Mouse (Mus musculus): Measurements from ENCODE around the gene Adipoq. TPM values are rescaled to one million over a fixed set of nuclear protein-coding genes. Genes with fewer than 3 reads are reported as not detected.

The Adipoq gene
- polyA plus RNA-seq, 2 experiments: not detected

DNA sequence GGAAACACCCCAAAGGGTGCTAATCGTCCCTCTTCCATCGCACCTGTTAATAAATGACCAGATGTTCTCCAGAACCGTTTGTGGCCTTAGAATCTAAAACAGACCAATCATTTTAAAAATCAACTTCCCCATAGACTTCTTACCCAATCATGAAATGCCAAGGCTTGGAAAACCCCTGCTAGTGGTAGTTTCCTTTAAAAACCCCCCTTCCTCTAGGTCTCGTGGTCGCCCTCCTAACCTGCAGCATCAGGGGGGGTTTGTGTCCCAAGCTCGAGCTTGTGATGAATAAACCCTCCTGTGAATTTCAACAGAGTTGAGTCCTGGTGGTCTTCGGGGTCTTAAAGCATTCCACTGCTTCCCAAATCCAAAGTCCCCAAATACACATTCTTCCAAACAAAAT is 41.6 kb downstream of the Adipoq start:
- 59% methylated on average over 7 of the region's 7 CpGs for WGBS (ENCODE audit: insufficient replicate concordance)
- DNase-seq (ENCODE audit: low read depth in 3 of 3, low spot score in 3 of 3): no peak
- TF ChIP-seq CTCF (IDR thresholded peaks at IDR 0.05; ENCODE audit: low read depth) (no peak), EP300 (IDR thresholded peaks at IDR 0.05; ENCODE audit: low read depth) (no peak)

DNA sequence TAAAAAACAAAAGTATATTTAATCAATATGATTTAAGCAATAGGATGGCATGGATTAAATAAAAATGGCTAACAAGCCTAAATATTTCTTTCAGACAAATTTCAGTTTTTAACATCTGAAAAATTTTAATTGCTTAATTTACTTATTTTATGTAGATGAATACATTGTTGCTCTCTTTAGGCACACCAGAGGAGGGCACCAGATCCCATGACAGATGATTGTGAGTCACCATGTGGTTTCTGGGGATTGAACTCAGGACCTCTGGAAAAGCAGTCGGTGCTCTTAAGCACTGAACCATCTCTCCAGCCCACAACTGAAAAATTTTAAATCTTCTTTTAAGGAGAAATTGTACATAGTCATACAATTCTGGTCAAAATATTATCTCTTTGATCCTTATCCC is 43.3 kb downstream of the Adipoq start:
- Histone ChIP-seq H3K36me3 (replicated peaks; ENCODE audit: control insufficient read depth, insufficient read depth, low read depth) (no peaks in the 10 kb centered on the region), H3K9me3 (ENCODE audit: control insufficient read depth, low read length) (no peaks in the 10 kb centered on the region), H3K27ac (no peak overlapping the region), H3K9ac (replicated peaks) (no peak overlapping the region), H3K4me3 (ENCODE audit: insufficient read depth in 1 of 2, low read depth in 2 of 2, low read length in 2 of 2) (no peak overlapping the region), H3K4me1 (replicated peaks; ENCODE audit: control insufficient read depth in 2 of 2, insufficient read depth in 2 of 2, low read length in 1 of 2) (no peaks in the 10 kb centered on the region), H3K27me3 (ENCODE audit: control insufficient read depth, insufficient read depth, low read length) (no peaks in the 10 kb centered on the region), H3K4me2 (ENCODE audit: low read depth) (no peak overlapping the region)
- ATAC-seq (ENCODE audit: insufficient read depth) (no peak), DNase-seq (ENCODE audit: low read depth in 3 of 3, low spot score in 3 of 3) (no peak)
- TF ChIP-seq EP300 (IDR thresholded peaks at IDR 0.05; ENCODE audit: low read depth) (no peak), CTCF (IDR thresholded peaks at IDR 0.05; ENCODE audit: low read depth) (no peak)
- 54% methylated on average over 1 of the region's 1 CpGs for WGBS (ENCODE audit: insufficient replicate concordance)

More for the DNA sequence above, 41.6 kb downstream of the Adipoq start:
- H3K4me2 ChIP-seq (ENCODE audit: low read depth): no peak overlapping the region
- H3K36me3 ChIP-seq (replicated peaks; ENCODE audit: control insufficient read depth, insufficient read depth, low read depth): no peaks in the 10 kb centered on the region
- H3K9ac ChIP-seq (replicated peaks): no peak overlapping the region
- H3K27ac ChIP-seq: no peak overlapping the region
- H3K4me3 ChIP-seq (ENCODE audit: insufficient read depth in 1 of 2, low read depth in 2 of 2, low read length in 2 of 2): no peak overlapping the region
- H3K27me3 ChIP-seq (ENCODE audit: control insufficient read depth, insufficient read depth, low read length): no peaks in the 10 kb centered on the region
- ATAC-seq (ENCODE audit: insufficient read depth): no peak
- H3K9me3 ChIP-seq (ENCODE audit: control insufficient read depth, low read length): no peaks in the 10 kb centered on the region
- no peaks in the 10 kb centered on the region for H3K4me1 ChIP-seq (replicated peaks; ENCODE audit: control insufficient read depth in 2 of 2, insufficient read depth in 2 of 2, low read length in 1 of 2)

DNA sequence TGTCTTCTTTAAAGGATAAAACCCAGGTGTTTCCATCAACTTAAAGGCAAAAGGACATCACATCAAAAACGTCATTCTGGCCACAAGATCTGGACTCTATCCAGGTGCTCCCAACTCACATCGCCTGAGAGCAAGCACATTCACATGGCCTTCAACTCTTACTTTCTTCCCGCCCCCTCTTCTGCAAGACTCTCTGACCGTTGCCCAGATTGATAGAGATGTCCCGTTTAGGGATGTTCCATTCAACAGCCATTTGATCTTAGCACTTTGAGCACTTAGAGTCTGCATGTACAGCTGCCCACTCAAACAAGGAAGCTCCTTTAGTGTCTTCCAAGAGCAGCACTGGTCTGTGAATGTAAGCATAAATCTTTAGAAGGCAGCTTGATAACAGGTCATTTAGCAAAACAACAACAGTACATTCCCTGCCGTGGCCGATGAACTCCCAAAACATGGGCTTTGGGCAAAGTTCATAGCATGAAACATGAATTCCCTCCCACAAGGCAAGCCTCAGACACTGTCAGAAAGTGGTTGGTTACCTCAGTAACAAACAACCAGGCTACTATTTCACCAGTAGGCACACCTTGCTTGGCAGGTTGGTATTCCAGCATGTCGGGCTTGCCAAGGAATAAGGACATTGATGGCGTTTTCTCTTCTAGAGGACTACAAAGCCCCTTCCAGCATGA is 45.4 kb downstream of the Adipoq start:
- TF ChIP-seq CTCF (IDR thresholded peaks at IDR 0.05; ENCODE audit: low read depth) (no peak), EP300 (IDR thresholded peaks at IDR 0.05; ENCODE audit: low read depth) (no peak)
- Histone ChIP-seq H3K27me3 (ENCODE audit: control insufficient read depth, insufficient read depth, low read length) (no peaks in the 10 kb centered on the region), H3K4me2 (ENCODE audit: low read depth) (no peak overlapping the region), H3K27ac (no peak overlapping the region), H3K9ac (replicated peaks) (no peak overlapping the region), H3K4me3 (ENCODE audit: insufficient read depth in 1 of 2, low read depth in 2 of 2, low read length in 2 of 2) (no peak overlapping the region), H3K9me3 (ENCODE audit: control insufficient read depth, low read length) (no peaks in the 10 kb centered on the region), H3K4me1 (replicated peaks; ENCODE audit: control insufficient read depth in 2 of 2, insufficient read depth in 2 of 2, low read length in 1 of 2) (no peaks in the 10 kb centered on the region), H3K36me3 (replicated peaks; ENCODE audit: control insufficient read depth, insufficient read depth, low read depth) (no peaks in the 10 kb centered on the region)
- DNase-seq (ENCODE audit: low read depth in 3 of 3, low spot score in 3 of 3) (no peak), ATAC-seq (ENCODE audit: insufficient read depth) (no peak)
- 60% methylated on average over 9 of the region's 9 CpGs for WGBS (ENCODE audit: insufficient replicate concordance)

DNA sequence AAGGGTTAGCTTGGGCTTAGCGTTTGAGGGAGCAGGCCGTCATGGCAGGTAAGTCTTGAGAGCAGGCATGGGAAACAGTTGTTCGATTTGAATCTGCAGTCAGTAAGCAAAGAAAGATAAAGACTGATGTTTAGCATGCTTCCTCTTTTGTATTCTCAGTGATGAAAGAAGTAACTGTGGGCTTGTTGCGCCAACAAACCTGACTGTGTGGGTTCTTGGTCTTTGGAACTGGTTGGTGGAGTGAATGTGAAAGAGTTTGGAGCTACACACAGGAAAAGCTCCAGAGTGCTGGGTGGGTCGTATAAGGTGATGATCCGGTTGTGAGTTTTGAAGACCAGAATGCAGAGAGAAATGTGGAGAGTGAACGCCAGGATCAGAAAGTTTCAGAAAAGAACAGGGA is 49.3 kb downstream of the Adipoq start:
- H3K4me1 ChIP-seq (replicated peaks; ENCODE audit: control insufficient read depth in 2 of 2, insufficient read depth in 2 of 2, low read length in 1 of 2): no peaks in the 10 kb centered on the region
- no peak overlapping the region for H3K4me2 ChIP-seq (ENCODE audit: low read depth)
- H3K9me3 ChIP-seq (ENCODE audit: control insufficient read depth, low read length): no peaks in the 10 kb centered on the region
- no peak overlapping the region for H3K27ac ChIP-seq
- H3K27me3 ChIP-seq (ENCODE audit: control insufficient read depth, insufficient read depth, low read length): no peaks in the 10 kb centered on the region
- TF ChIP-seq CTCF (IDR thresholded peaks at IDR 0.05; ENCODE audit: low read depth): no peak
- TF ChIP-seq EP300 (IDR thresholded peaks at IDR 0.05; ENCODE audit: low read depth): no peak
- DNase-seq (ENCODE audit: low read depth in 3 of 3, low spot score in 3 of 3) (no peak), ATAC-seq (ENCODE audit: insufficient read depth) (no peak)
- no peak overlapping the region for H3K4me3 ChIP-seq (ENCODE audit: insufficient read depth in 1 of 2, low read depth in 2 of 2, low read length in 2 of 2)
- WGBS (ENCODE audit: insufficient replicate concordance): 37% methylated on average over 7 of the region's 7 CpGs
- no peaks in the 10 kb centered on the region for H3K36me3 ChIP-seq (replicated peaks; ENCODE audit: control insufficient read depth, insufficient read depth, low read depth)
- H3K9ac ChIP-seq (replicated peaks): no peak overlapping the region

DNA sequence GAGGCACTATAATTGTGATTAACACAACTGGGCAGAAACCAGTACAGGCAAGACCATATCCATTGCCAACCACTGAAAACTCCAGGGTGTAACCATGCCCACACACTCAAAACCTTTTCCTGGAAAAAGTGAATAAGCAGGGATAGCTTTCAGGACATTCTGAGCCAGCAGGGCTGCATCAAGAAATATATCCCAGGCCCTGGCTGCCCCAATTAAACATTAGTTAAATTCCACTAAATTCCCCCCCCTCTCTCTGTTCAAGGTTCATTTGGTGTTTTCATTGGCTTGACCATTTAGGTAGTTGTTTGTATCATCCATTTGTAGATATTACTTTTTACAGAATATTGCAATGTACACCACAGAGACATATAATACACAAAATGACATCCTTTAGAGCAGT is 50.0 kb downstream of the Adipoq start:
- H3K9ac ChIP-seq (replicated peaks): no peak overlapping the region

More for the DNA sequence above, 50.0 kb downstream of the Adipoq start:
- Histone ChIP-seq H3K4me2 (ENCODE audit: low read depth) (no peak overlapping the region), H3K4me1 (replicated peaks; ENCODE audit: control insufficient read depth in 2 of 2, insufficient read depth in 2 of 2, low read length in 1 of 2) (no peaks in the 10 kb centered on the region), H3K27me3 (ENCODE audit: control insufficient read depth, insufficient read depth, low read length) (no peaks in the 10 kb centered on the region), H3K4me3 (ENCODE audit: insufficient read depth in 1 of 2, low read depth in 2 of 2, low read length in 2 of 2) (no peak overlapping the region), H3K36me3 (replicated peaks; ENCODE audit: control insufficient read depth, insufficient read depth, low read depth) (no peaks in the 10 kb centered on the region), H3K27ac (no peak overlapping the region), H3K9me3 (ENCODE audit: control insufficient read depth, low read length) (no peaks in the 10 kb centered on the region)
- TF ChIP-seq CTCF (IDR thresholded peaks at IDR 0.05; ENCODE audit: low read depth) (no peak), EP300 (IDR thresholded peaks at IDR 0.05; ENCODE audit: low read depth) (no peak)
- no peak for DNase-seq (ENCODE audit: low read depth in 3 of 3, low spot score in 3 of 3)
- ATAC-seq (ENCODE audit: insufficient read depth): no peak

Data from liver, embryonic 14.5 days (tissue).